Mouse (Mus musculus) myocyte (in vitro differentiated cells): Measurements from ENCODE around the gene Rdh9. TPM values are rescaled to one million over a fixed set of nuclear protein-coding genes. Genes with fewer than 3 reads are reported as not detected.

Experiments
- H3K27me3 ChIP-seq: one replicate; pipeline ENCODE4 v1.6.1; 2011; ENCODE audit not compliant: control insufficient read depth, insufficient read depth, insufficient read length
- H3K36me3 ChIP-seq: one replicate; pipeline ENCODE4 v1.6.1; 2011; ENCODE audit not compliant: control insufficient read depth, insufficient read depth
- H3K4me2 ChIP-seq: one replicate; pipeline ENCODE4 v1.6.1; 2011; ENCODE audit warnings: low read depth, control low read depth
- H3K4me3 ChIP-seq: one replicate; pipeline ENCODE4 v1.5.1; 2011; ENCODE audit warnings: mild to moderate bottlenecking, control low read depth, moderate library complexity
- H3K79me2 ChIP-seq: one replicate; pipeline ENCODE4 v1.6.1; 2011; ENCODE audit not compliant: control insufficient read depth, insufficient read depth
- H3ac ChIP-seq: one replicate; pipeline ENCODE4 v1.6.1; 2011; ENCODE audit not compliant: control insufficient read depth, insufficient read length
- CEBPB ChIP-seq: IDR thresholded peaks from 2 replicates; pipeline ENCODE4 v1.6.1; 2011; ENCODE audit warnings: mild to moderate bottlenecking, moderate library complexity; ENCODE audit not compliant: poor library complexity, insufficient read depth, severe bottlenecking
- E2F4 ChIP-seq: IDR thresholded peaks from one replicate; pipeline ENCODE4 v1.6.1; 2011; ENCODE audit warnings: mild to moderate bottlenecking, control low read depth, moderate library complexity; ENCODE audit not compliant: insufficient read depth
- MAX ChIP-seq: IDR thresholded peaks from one replicate; pipeline ENCODE4 v1.6.1; 2011; ENCODE audit warnings: low read depth, mild to moderate bottlenecking, control low read depth
- MYOD1 ChIP-seq, 3 experiments: IDR thresholded peaks; one replicate each; pipeline ENCODE4 v1.6.1; 2011; ENCODE audit warnings: control low read depth in 2 of 3, low read depth in 2 of 3, mild to moderate bottlenecking in 2 of 3, moderate library complexity in 1 of 3; ENCODE audit not compliant: insufficient read length in 2 of 3, control insufficient read depth in 1 of 3
- MYOG ChIP-seq, 3 experiments: IDR thresholded peaks; one replicate each; pipeline ENCODE4 v1.6.1; 2011; ENCODE audit warnings: control low read depth in 2 of 3, low read depth in 2 of 3, mild to moderate bottlenecking in 2 of 3; ENCODE audit not compliant: insufficient read length in 2 of 3, control insufficient read depth in 1 of 3, insufficient read depth in 1 of 3
- POLR2A ChIP-seq: IDR thresholded peaks from one replicate; pipeline ENCODE4 v1.6.1; 2011; ENCODE audit warnings: low read depth, mild to moderate bottlenecking, control low read depth, moderate library complexity; ENCODE audit not compliant: insufficient read length
- POLR2AphosphoS2 ChIP-seq: IDR thresholded peaks from one replicate; pipeline ENCODE4 v1.6.1; 2011; ENCODE audit warnings: low read depth, control low read depth; ENCODE audit not compliant: insufficient read length
- REST ChIP-seq: IDR thresholded peaks from one replicate; pipeline ENCODE4 v1.6.1; 2011; ENCODE audit warnings: mild to moderate bottlenecking, control low read depth, moderate library complexity; ENCODE audit not compliant: insufficient read depth, insufficient read length
- SRF ChIP-seq: IDR thresholded peaks from one replicate; pipeline ENCODE4 v1.6.1; 2011; ENCODE audit warnings: low read depth; ENCODE audit not compliant: control insufficient read depth, insufficient read length
- TCF12 ChIP-seq: IDR thresholded peaks from one replicate; pipeline ENCODE4 v1.6.1; 2011; ENCODE audit warnings: mild to moderate bottlenecking, control low read depth; ENCODE audit not compliant: poor library complexity, insufficient read depth, severe bottlenecking
- TCF3 ChIP-seq: IDR thresholded peaks from one replicate; pipeline ENCODE4 v1.6.1; 2011; ENCODE audit warnings: low read depth, control low read depth; ENCODE audit not compliant: insufficient read length
- USF1 ChIP-seq: IDR thresholded peaks from one replicate; pipeline ENCODE4 v1.6.1; 2011; ENCODE audit warnings: low read depth, mild to moderate bottlenecking, control low read depth, moderate library complexity
- polyA plus RNA-seq: library from polyadenylated mRNA; unstranded; fragments of >200 nt; fragmentation: generic; extraction: Trizol; gene quantifications from one replicate; pipeline ENCODE4 v1.2.1, GENCODE M21; 2012; ENCODE audit warnings: missing spikeins

Gene Rdh9
- polyA plus RNA-seq, 1 experiment, result 0.02 TPM

GRCm38 (mm10) chr10:127739083-127739660 is 37.0 kb upstream of the Rdh9 start, which contains the start of gene Zbtb39:
TSS of gene Zbtb39 (plus strand) at chr10:127739538.
- H3K36me3 ChIP-seq, result no peaks in the 10 kb centered on the region
- H3ac ChIP-seq, result peak within 1 kb of the TSS; percentile 95
- TF ChIP-seq TCF3 (no peak), E2F4 (no peak), POLR2A (peak; percentile 81), CEBPB (no peak), TCF12 (no peak), MYOG (IDR thresholded peaks at IDR 0.05; ENCODE audit: control insufficient read depth in 1 of 3, insufficient read depth in 1 of 3, insufficient read length in 2 of 3, low read depth in 2 of 3) (no peak), USF1 (no peak), POLR2AphosphoS2 (peak; percentile 18), MAX (no peak), REST (no peak), MYOD1 (IDR thresholded peaks at IDR 0.05; ENCODE audit: control insufficient read depth in 1 of 3, insufficient read length in 2 of 3, low read depth in 2 of 3) (no peak), SRF (no peak)
- peak within 1 kb of the TSS; percentile 34 for H3K4me3 ChIP-seq
- peaks cover 6% of the 10 kb centered on the region for H3K27me3 ChIP-seq
- peak within 1 kb of the TSS; percentile 75 for H3K4me2 ChIP-seq
- peaks cover 28% of the 10 kb centered on the region for H3K79me2 ChIP-seq

- peaks cover 1% of the 10 kb centered on the region for H3K36me3 ChIP-seq
- H3K27me3 ChIP-seq, result peaks cover 6% of the 10 kb centered on the region
- peaks cover 31% of the 10 kb centered on the region for H3K79me2 ChIP-seq
- H3K4me2 ChIP-seq, result peak overlapping the region; percentile 75
- peak overlapping the region; percentile 95 for H3ac ChIP-seq
- no peak for TF ChIP-seq MAX
- TF ChIP-seq CEBPB, result no peak
- TF ChIP-seq TCF3, result no peak
- no peak for TF ChIP-seq MYOD1 (IDR thresholded peaks at IDR 0.05; ENCODE audit: control insufficient read depth in 1 of 3, insufficient read length in 2 of 3, low read depth in 2 of 3)
- TF ChIP-seq REST, result no peak
- no peak for TF ChIP-seq POLR2A
- no peak for TF ChIP-seq MYOG (IDR thresholded peaks at IDR 0.05; ENCODE audit: control insufficient read depth in 1 of 3, insufficient read depth in 1 of 3, insufficient read length in 2 of 3, low read depth in 2 of 3)
- no peak for TF ChIP-seq E2F4
- no peak for TF ChIP-seq POLR2AphosphoS2
- TF ChIP-seq SRF, result no peak
- TF ChIP-seq USF1, result no peak
- no peak for TF ChIP-seq TCF12
- H3K4me3 ChIP-seq, result peak overlapping the region; percentile 34
These were observed 36.5 kb upstream of the Rdh9 start for GRCm38 (mm10) chr10:127739661-127740161.

- TF ChIP-seq REST, result no peak
- no peak for TF ChIP-seq MYOG (IDR thresholded peaks at IDR 0.05; ENCODE audit: control insufficient read depth in 1 of 3, insufficient read depth in 1 of 3, insufficient read length in 2 of 3, low read depth in 2 of 3)
- TF ChIP-seq POLR2AphosphoS2, result no peak
- no peak for TF ChIP-seq E2F4
- TF ChIP-seq SRF, result no peak
- TF ChIP-seq TCF3, result no peak
- no peak for TF ChIP-seq TCF12
- no peak for TF ChIP-seq POLR2A
- no peak for TF ChIP-seq USF1
- TF ChIP-seq CEBPB, result no peak
- no peak for TF ChIP-seq MYOD1 (IDR thresholded peaks at IDR 0.05; ENCODE audit: control insufficient read depth in 1 of 3, insufficient read length in 2 of 3, low read depth in 2 of 3)
- no peak for TF ChIP-seq MAX
- no peak overlapping the region for H3ac ChIP-seq
- H3K36me3 ChIP-seq, result peaks cover 13% of the 10 kb centered on the region
- H3K79me2 ChIP-seq, result peaks cover 31% of the 10 kb centered on the region
- no peak overlapping the region for H3K4me3 ChIP-seq
- H3K4me2 ChIP-seq, result no peak overlapping the region
- H3K27me3 ChIP-seq, result no peaks in the 10 kb centered on the region
These were observed 31.5 kb upstream of the Rdh9 start for GRCm38 (mm10) chr10:127744661-127745060.

DNA sequence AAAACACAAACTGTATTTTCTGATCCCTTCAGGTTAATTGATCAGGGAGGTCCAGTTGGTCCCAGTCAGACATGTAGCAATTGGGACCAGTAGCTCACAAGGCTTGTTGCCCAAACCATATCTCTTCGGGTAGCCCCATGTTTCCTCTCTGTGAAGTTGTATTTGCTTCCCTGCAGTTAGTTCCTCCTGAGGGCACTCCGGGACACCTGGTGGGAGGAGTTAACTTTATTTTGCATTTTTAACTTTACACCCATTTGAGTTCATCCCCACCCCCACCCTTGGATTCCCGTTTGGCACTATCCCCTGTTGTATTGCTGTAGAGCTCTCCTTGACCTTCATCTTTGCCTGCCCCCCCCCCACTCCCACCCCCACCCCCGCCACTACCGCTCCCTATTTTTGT is 30.3 kb upstream of the Rdh9 start:
- Histone ChIP-seq H3K36me3 (peaks cover 13% of the 10 kb centered on the region), H3ac (no peak overlapping the region)
- no peak for TF ChIP-seq SRF

DNA sequence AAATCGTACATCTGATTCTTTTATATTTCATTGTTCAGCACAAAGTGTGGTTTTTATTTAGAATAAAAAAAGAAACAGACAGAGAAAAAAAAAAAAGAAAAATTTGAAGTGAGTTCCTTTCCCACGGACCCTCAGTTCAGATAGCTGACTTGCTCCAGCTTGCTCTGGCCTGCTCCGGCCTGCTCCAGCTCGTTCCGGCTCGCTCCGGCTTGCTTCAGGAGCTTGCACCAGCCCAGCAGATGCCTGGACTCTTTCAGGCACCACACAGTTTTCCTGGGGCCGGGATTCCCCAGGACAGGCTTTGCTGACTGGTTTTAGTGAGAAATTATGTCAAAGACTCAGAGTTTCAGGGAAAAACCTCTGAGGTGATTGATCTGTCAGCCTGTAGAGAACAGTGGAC is 28.9 kb upstream of the Rdh9 start:
- Histone ChIP-seq H3K36me3 (peaks cover 13% of the 10 kb centered on the region), H3ac (no peak overlapping the region), H3K4me2 (no peak overlapping the region), H3K27me3 (no peaks in the 10 kb centered on the region), H3K79me2 (peaks cover 12% of the 10 kb centered on the region), H3K4me3 (no peak overlapping the region)
- TF ChIP-seq MYOD1 (IDR thresholded peaks at IDR 0.05; ENCODE audit: control insufficient read depth in 1 of 3, insufficient read length in 2 of 3, low read depth in 2 of 3) (no peak), USF1 (no peak), MAX (no peak), POLR2AphosphoS2 (no peak), SRF (no peak), E2F4 (no peak), REST (no peak), TCF3 (no peak), TCF12 (no peak), MYOG (IDR thresholded peaks at IDR 0.05; ENCODE audit: control insufficient read depth in 1 of 3, insufficient read depth in 1 of 3, insufficient read length in 2 of 3, low read depth in 2 of 3) (no peak), POLR2A (no peak), CEBPB (no peak)

More for the DNA sequence above, 30.3 kb upstream of the Rdh9 start:
- Histone ChIP-seq H3K79me2 (peaks cover 20% of the 10 kb centered on the region), H3K4me2 (no peak overlapping the region), H3K27me3 (no peaks in the 10 kb centered on the region), H3K4me3 (no peak overlapping the region)
